Mouse (Mus musculus) intestine, postnatal 0 days (tissue): ENCODE measurements at regions not wholly inside any gene's neighbourhood (a gene's known extent, or its start where the extent isn't known, plus 50 kb on each side); places are given as distances from the start of the nearest gene placed in this dataset.

Experiments
- ATAC-seq: fragments of 200-750 bp; cut with Nextera tagmentation; 2 replicates; pipeline ENCODE4 v1.8.0; 2017; ENCODE audit warnings: mild to moderate bottlenecking, moderate TSS enrichment, moderate library complexity
- H3K27ac ChIP-seq: fragments of 300-500 bp; sonication (generic); 2 replicates; pipeline ENCODE4 v1.5.1; 2014; ENCODE audit warnings: mild to moderate bottlenecking, low read depth, low read length, moderate library complexity
- H3K27me3 ChIP-seq: fragments of 300-500 bp; sonication (generic); replicated peaks from 2 replicates; pipeline ENCODE4 v1.6.1; 2014; ENCODE audit warnings: low read length, mixed read lengths; ENCODE audit not compliant: control insufficient read depth, insufficient read depth
- H3K36me3 ChIP-seq: fragments of 300-500 bp; sonication (generic); 2 replicates; pipeline ENCODE4 v1.6.1; 2014; ENCODE audit warnings: mild to moderate bottlenecking, moderate library complexity; ENCODE audit not compliant: control insufficient read depth, insufficient read depth
- H3K4me1 ChIP-seq: fragments of 300-500 bp; sonication (generic); replicated peaks from 2 replicates; pipeline ENCODE4 v1.6.1; 2014; ENCODE audit warnings: antibody characterized with exemption, low read length, mixed read lengths; ENCODE audit not compliant: control insufficient read depth, insufficient read depth
- H3K4me2 ChIP-seq: fragments of 300-500 bp; sonication (generic); replicated peaks from 2 replicates; pipeline ENCODE4 v1.6.1; 2014; ENCODE audit warnings: low read depth, mild to moderate bottlenecking, moderate library complexity
- H3K4me3 ChIP-seq: fragments of 300-500 bp; sonication (generic); 2 replicates; pipeline ENCODE4 v1.5.1; 2014; ENCODE audit warnings: low read depth, low read length
- H3K9ac ChIP-seq: fragments of 300-500 bp; sonication (generic); 2 replicates; pipeline ENCODE4 v1.6.1; 2014; ENCODE audit warnings: mild to moderate bottlenecking, low read depth, low read length
- H3K9me3 ChIP-seq: fragments of 300-500 bp; sonication (generic); 2 replicates; pipeline ENCODE4 v1.6.1; 2016; ENCODE audit warnings: mixed run types; ENCODE audit not compliant: control insufficient read depth
- CTCF ChIP-seq: sonication (generic); IDR thresholded peaks from 2 replicates; pipeline ENCODE4 v1.5.1; 2016; ENCODE audit warnings: low read depth, mild to moderate bottlenecking, control low read depth, antibody characterized with exemption, moderate library complexity
- WGBS: fragments of 180-500 bp; shearing (Covaris S2); extraction: QIAGEN DNeasy Blood & Tissue Kit; methylation state at CpG from one replicate; pipeline ENCODE4 v1.1.7; 2014; 5-methylcytosine and 5-hydroxymethylcytosine counted together

- H3K27me3 ChIP-seq: no peaks in the 10 kb centered on the region
- H3K4me1 ChIP-seq: no peaks in the 10 kb centered on the region
- H3K4me2 ChIP-seq: no peak overlapping the region
- H3K9me3 ChIP-seq: no peaks in the 10 kb centered on the region
- H3K27ac ChIP-seq: no peak overlapping the region
- TF ChIP-seq CTCF: no peak
- no peaks in the 10 kb centered on the region for H3K36me3 ChIP-seq
- ATAC-seq: no peak
- 76% methylated on average over 10 of the region's 10 CpGs for WGBS
- no peak overlapping the region for H3K4me3 ChIP-seq
- no peak overlapping the region for H3K9ac ChIP-seq
Measured at GRCm38 (mm10) chr9:47054595-47054994, 56.1 kb downstream of the Gm4791 start.

- H3K4me2 ChIP-seq: no peak overlapping the region
- WGBS: 78% methylated on average over 6 of the region's 6 CpGs
- H3K4me3 ChIP-seq: no peak overlapping the region
- H3K27me3 ChIP-seq: no peaks in the 10 kb centered on the region
- ATAC-seq: no peak
- TF ChIP-seq CTCF: no peak
- H3K9ac ChIP-seq: no peak overlapping the region
- no peaks in the 10 kb centered on the region for H3K4me1 ChIP-seq
- H3K36me3 ChIP-seq: no peaks in the 10 kb centered on the region
- no peak overlapping the region for H3K27ac ChIP-seq
- H3K9me3 ChIP-seq: no peaks in the 10 kb centered on the region
Measured at GRCm38 (mm10) chr9:47055558-47055957, 57.0 kb downstream of the Gm4791 start.

GRCm38 (mm10) chr9:47059339-47060005 lies 60.9 kb downstream of the Gm4791 start:
- no peak overlapping the region for H3K4me3 ChIP-seq
- no peak overlapping the region for H3K4me2 ChIP-seq
- TF ChIP-seq CTCF: no peak
- no peak overlapping the region for H3K9ac ChIP-seq
- H3K27me3 ChIP-seq: no peaks in the 10 kb centered on the region
- no peaks in the 10 kb centered on the region for H3K36me3 ChIP-seq
- WGBS: 73% methylated on average over 7 of the region's 7 CpGs
- no peaks in the 10 kb centered on the region for H3K9me3 ChIP-seq
- ATAC-seq: no peak
- H3K27ac ChIP-seq: no peak overlapping the region
- H3K4me1 ChIP-seq: no peaks in the 10 kb centered on the region

GRCm38 (mm10) chr9:47060757-47061156 lies 62.2 kb downstream of the Gm4791 start:
- Histone ChIP-seq H3K9me3 (no peaks in the 10 kb centered on the region), H3K36me3 (no peaks in the 10 kb centered on the region), H3K27me3 (no peaks in the 10 kb centered on the region), H3K9ac (no peak overlapping the region), H3K4me2 (no peak overlapping the region), H3K27ac (no peak overlapping the region), H3K4me3 (no peak overlapping the region), H3K4me1 (no peaks in the 10 kb centered on the region)
- no peak for ATAC-seq
- no peak for TF ChIP-seq CTCF
- 78% methylated on average over 2 of the region's 2 CpGs for WGBS

GRCm38 (mm10) chr9:47062516-47062915 lies 64.0 kb downstream of the Gm4791 start:
- Histone ChIP-seq H3K4me3 (no peak overlapping the region), H3K9me3 (no peaks in the 10 kb centered on the region), H3K4me1 (no peaks in the 10 kb centered on the region), H3K9ac (no peak overlapping the region), H3K27me3 (no peaks in the 10 kb centered on the region), H3K36me3 (no peaks in the 10 kb centered on the region), H3K27ac (no peak overlapping the region), H3K4me2 (no peak overlapping the region)
- no peak for TF ChIP-seq CTCF
- ATAC-seq: no peak
- 66% methylated on average over 7 of the region's 7 CpGs for WGBS

GRCm38 (mm10) chr9:47063751-47064150 lies 65.2 kb downstream of the Gm4791 start:
- TF ChIP-seq CTCF: no peak
- 69% methylated on average over 5 of the region's 5 CpGs for WGBS
- no peaks in the 10 kb centered on the region for H3K4me1 ChIP-seq
- no peak overlapping the region for H3K9ac ChIP-seq
- no peaks in the 10 kb centered on the region for H3K36me3 ChIP-seq
- no peak overlapping the region for H3K27ac ChIP-seq
- H3K27me3 ChIP-seq: no peaks in the 10 kb centered on the region
- H3K4me2 ChIP-seq: no peak overlapping the region
- H3K4me3 ChIP-seq: no peak overlapping the region
- no peak for ATAC-seq
- no peaks in the 10 kb centered on the region for H3K9me3 ChIP-seq
